Mouse (Mus musculus) bone marrow macrophage, adult 2 months (primary cell): Measurements from ENCODE around the gene Map2k7.

Experiments used
- CTCF ChIP-seq: IDR thresholded peaks from 2 replicates; pipeline ENCODE4 v1.5.1; 2012; ENCODE audit warnings: low read depth, mild to moderate bottlenecking, low read length, moderate library complexity
- POLR2A ChIP-seq: IDR thresholded peaks from 2 replicates; pipeline ENCODE4 v1.6.1; 2012; ENCODE audit warnings: mild to moderate bottlenecking, low read depth, low read length, borderline replicate concordance

GRCm38 (mm10) chr8:4192305-4192704, 46.2 kb upstream of the Map2k7 start:
- TF ChIP-seq CTCF (no peak), POLR2A (no peak)
